Mouse (Mus musculus): ENCODE measurements around the gene Cacna1d. TPM values are rescaled to one million over a fixed set of nuclear protein-coding genes. Genes with fewer than 3 reads are reported as not detected.

Gene Cacna1d
- total and polyA plus RNA-seq, 2 experiments = 0.55 to 0.72 TPM

DNA sequence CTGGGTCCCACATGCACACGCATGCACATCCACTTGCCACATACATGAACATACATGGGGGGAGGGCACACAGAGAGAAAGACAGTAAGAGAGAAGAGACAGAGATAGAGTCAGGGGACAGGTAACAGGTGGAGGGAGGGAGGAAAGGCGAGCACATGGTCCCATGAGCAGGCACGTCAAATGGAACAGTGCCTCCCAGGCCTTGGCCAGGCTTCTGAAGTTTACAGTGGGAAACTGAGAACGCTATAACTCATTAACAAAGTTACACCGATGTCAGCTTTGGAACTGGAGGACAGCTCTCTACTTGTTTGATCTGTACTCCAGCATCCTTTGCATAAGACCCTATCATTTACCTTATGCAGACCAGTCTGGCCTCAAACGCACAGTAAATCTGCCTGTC is 16.8 kb downstream of the Cacna1d start:
- TF ChIP-seq CTCF (IDR thresholded peaks at IDR 0.05; ENCODE audit: low read depth, low read length) = no peak
- TF ChIP-seq POLR2A (IDR thresholded peaks at IDR 0.05; ENCODE audit: extremely low read depth, insufficient read depth, low read length) = no peak
- no peaks in the 10 kb centered on the region for H3K36me3 ChIP-seq (ENCODE audit: control insufficient read depth, insufficient read depth, low read length)
- no peaks in the 10 kb centered on the region for H3K79me2 ChIP-seq (ENCODE audit: control insufficient read depth, insufficient read depth, low read length)
- H3K27ac ChIP-seq (replicated peaks; ENCODE audit: insufficient read depth, low read depth, low read length) = no peak overlapping the region
- no peak overlapping the region for H3K4me3 ChIP-seq (ENCODE audit: insufficient read depth, low read depth, low read length)
- no peak for DNase-seq (ENCODE audit: extremely low read depth, low read depth, low spot score)
- H3K27me3 ChIP-seq (ENCODE audit: control insufficient read depth, insufficient read depth, low read length) = no peaks in the 10 kb centered on the region
- 73% methylated on average over 6 of the region's 6 CpGs for WGBS
- H3K4me1 ChIP-seq (ENCODE audit: control insufficient read depth, insufficient read depth, low read length) = no peaks in the 10 kb centered on the region
- no peak overlapping the region for H3K9ac ChIP-seq (ENCODE audit: low read depth, low read length)

DNA sequence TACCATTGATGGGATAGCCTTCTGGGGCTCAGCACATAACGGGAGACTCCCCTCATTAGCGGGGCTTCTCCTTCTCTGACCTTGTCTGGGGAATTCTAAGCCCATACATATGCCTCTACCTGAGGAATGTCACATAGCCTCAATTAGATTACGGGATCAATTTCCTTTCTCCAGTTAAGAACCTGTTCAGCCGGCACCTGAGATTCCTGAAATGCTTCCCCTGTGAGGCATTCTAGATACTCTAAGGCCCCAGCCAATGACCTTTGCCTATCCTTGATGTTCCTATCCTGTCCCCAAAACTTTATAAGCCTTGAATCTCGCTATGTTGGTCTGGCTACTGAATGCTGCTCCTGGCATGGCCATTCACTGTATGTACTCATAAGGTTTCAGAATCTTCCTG is 17.6 kb downstream of the Cacna1d start:
- Histone ChIP-seq H3K36me3 (ENCODE audit: control insufficient read depth, insufficient read depth, low read length) (no peaks in the 10 kb centered on the region), H3K79me2 (ENCODE audit: control insufficient read depth, insufficient read depth, low read length) (no peaks in the 10 kb centered on the region), H3K9ac (ENCODE audit: low read depth, low read length) (no peak overlapping the region), H3K4me1 (ENCODE audit: control insufficient read depth, insufficient read depth, low read length) (no peaks in the 10 kb centered on the region), H3K4me3 (ENCODE audit: insufficient read depth, low read depth, low read length) (no peak overlapping the region), H3K27ac (replicated peaks; ENCODE audit: insufficient read depth, low read depth, low read length) (no peak overlapping the region), H3K27me3 (ENCODE audit: control insufficient read depth, insufficient read depth, low read length) (no peaks in the 10 kb centered on the region)
- WGBS = 60% methylated on average over 5 of the region's 5 CpGs
- TF ChIP-seq POLR2A (IDR thresholded peaks at IDR 0.05; ENCODE audit: extremely low read depth, insufficient read depth, low read length) (no peak), CTCF (IDR thresholded peaks at IDR 0.05; ENCODE audit: low read depth, low read length) (no peak)
- no peak for DNase-seq (ENCODE audit: extremely low read depth, low read depth, low spot score)

- H3K27me3 ChIP-seq (ENCODE audit: control insufficient read depth, insufficient read depth, low read length) = no peaks in the 10 kb centered on the region
- no peak for TF ChIP-seq POLR2A (IDR thresholded peaks at IDR 0.05; ENCODE audit: extremely low read depth, insufficient read depth, low read length)
- TF ChIP-seq CTCF (IDR thresholded peaks at IDR 0.05; ENCODE audit: low read depth, low read length) = no peak
- no peaks in the 10 kb centered on the region for H3K4me1 ChIP-seq (ENCODE audit: control insufficient read depth, insufficient read depth, low read length)
- H3K27ac ChIP-seq (replicated peaks; ENCODE audit: insufficient read depth, low read depth, low read length) = no peak overlapping the region
- 81% methylated on average over 4 of the region's 4 CpGs for WGBS
- DNase-seq (ENCODE audit: extremely low read depth, low read depth, low spot score) = no peak
- no peaks in the 10 kb centered on the region for H3K79me2 ChIP-seq (ENCODE audit: control insufficient read depth, insufficient read depth, low read length)
- H3K4me3 ChIP-seq (ENCODE audit: insufficient read depth, low read depth, low read length) = no peak overlapping the region
- H3K9ac ChIP-seq (ENCODE audit: low read depth, low read length) = no peak overlapping the region
- H3K36me3 ChIP-seq (ENCODE audit: control insufficient read depth, insufficient read depth, low read length) = no peaks in the 10 kb centered on the region
Observed at GRCm38 (mm10) chr14:30463312-30463711, 27.9 kb downstream of the Cacna1d start.

DNA sequence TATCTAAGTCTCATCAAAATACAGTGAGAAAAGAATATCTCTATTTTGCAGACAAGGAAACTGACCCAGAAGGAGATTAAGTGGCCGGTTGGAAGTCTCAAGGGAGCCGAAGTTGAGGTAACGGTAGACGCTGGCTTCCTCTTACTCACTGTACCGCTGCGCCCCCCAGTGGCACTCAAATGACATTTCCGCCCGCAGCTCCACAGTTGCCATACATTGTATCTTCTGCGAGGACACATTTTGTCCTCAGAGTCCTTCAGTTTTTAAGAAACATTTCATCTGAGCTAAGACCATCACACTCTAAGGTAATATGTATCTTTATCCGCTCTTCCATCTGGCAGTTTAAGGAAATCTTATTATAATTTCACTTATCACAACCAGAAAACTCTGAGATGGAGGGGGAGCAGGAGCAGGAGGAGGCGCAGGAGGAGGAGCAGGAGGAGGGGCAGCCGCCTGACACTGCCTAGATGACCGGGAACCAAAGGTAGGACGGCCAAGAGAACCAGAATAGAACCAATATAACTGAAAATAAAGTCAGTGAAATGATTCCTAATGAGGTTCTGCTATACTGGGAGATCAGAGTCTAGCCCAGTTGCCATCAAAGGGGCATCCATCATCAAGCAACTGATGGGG is 31.2 kb downstream of the Cacna1d start:
- 4% methylated on average over 14 of the region's 14 CpGs for WGBS
- H3K27ac ChIP-seq (replicated peaks; ENCODE audit: insufficient read depth, low read depth, low read length) = no peak overlapping the region
- TF ChIP-seq CTCF (IDR thresholded peaks at IDR 0.05; ENCODE audit: low read depth, low read length) (peak; percentile 95), POLR2A (IDR thresholded peaks at IDR 0.05; ENCODE audit: extremely low read depth, insufficient read depth, low read length) (no peak)
- no peak overlapping the region for H3K9ac ChIP-seq (ENCODE audit: low read depth, low read length)
- H3K4me3 ChIP-seq (ENCODE audit: insufficient read depth, low read depth, low read length) = no peak overlapping the region
- peak; percentile 52 for DNase-seq (ENCODE audit: extremely low read depth, low read depth, low spot score)
- 0 out of 2 replicates have a peak, but pooled peaks cover 2% of the 10 kb centered on the region for H3K27me3 ChIP-seq (ENCODE audit: control insufficient read depth, insufficient read depth, low read length)
- H3K36me3 ChIP-seq (ENCODE audit: control insufficient read depth, insufficient read depth, low read length) = no peaks in the 10 kb centered on the region
- no peaks in the 10 kb centered on the region for H3K4me1 ChIP-seq (ENCODE audit: control insufficient read depth, insufficient read depth, low read length)
- no peaks in the 10 kb centered on the region for H3K79me2 ChIP-seq (ENCODE audit: control insufficient read depth, insufficient read depth, low read length)

- no peak for TF ChIP-seq POLR2A (IDR thresholded peaks at IDR 0.05; ENCODE audit: extremely low read depth, insufficient read depth, low read length)
- TF ChIP-seq CTCF (IDR thresholded peaks at IDR 0.05; ENCODE audit: low read depth, low read length) = no peak
- Histone ChIP-seq H3K79me2 (ENCODE audit: control insufficient read depth, insufficient read depth, low read length) (no peaks in the 10 kb centered on the region), H3K27me3 (ENCODE audit: control insufficient read depth, insufficient read depth, low read length) (0 out of 2 replicates have a peak, but pooled peaks cover 2% of the 10 kb centered on the region), H3K9ac (ENCODE audit: low read depth, low read length) (no peak overlapping the region), H3K4me1 (ENCODE audit: control insufficient read depth, insufficient read depth, low read length) (no peaks in the 10 kb centered on the region), H3K27ac (replicated peaks; ENCODE audit: insufficient read depth, low read depth, low read length) (no peak overlapping the region), H3K36me3 (ENCODE audit: control insufficient read depth, insufficient read depth, low read length) (no peaks in the 10 kb centered on the region), H3K4me3 (ENCODE audit: insufficient read depth, low read depth, low read length) (no peak overlapping the region)
- 91% methylated on average over 3 of the region's 3 CpGs for WGBS
- no peak for DNase-seq (ENCODE audit: extremely low read depth, low read depth, low spot score)
Observed at GRCm38 (mm10) chr14:30458820-30459219, 32.4 kb downstream of the Cacna1d start.

DNA sequence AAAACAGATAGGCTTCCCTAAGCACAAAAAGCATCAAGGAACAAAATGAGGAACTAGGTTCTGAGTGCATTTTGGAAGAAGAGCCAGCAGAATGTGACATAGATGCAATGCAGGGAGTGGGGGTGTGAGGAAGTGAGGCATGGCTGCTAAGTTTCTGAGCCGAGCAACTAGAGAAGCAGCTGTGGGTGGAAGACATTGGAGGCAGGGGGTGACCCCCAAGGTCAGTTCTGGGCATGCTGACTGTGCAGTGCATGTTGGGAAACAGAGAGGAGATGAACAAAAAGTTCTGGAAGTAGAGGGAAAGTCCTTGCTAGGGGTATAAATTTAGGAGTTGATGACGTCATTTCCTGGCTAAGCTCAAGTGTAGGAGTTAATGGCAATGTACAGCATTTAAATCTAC is 33.4 kb downstream of the Cacna1d start:
- no peak for TF ChIP-seq CTCF (IDR thresholded peaks at IDR 0.05; ENCODE audit: low read depth, low read length)
- no peak for TF ChIP-seq POLR2A (IDR thresholded peaks at IDR 0.05; ENCODE audit: extremely low read depth, insufficient read depth, low read length)
- peaks cover 2% of the 10 kb centered on the region; the same call in 1 of the 2 replicates for H3K4me1 ChIP-seq (ENCODE audit: control insufficient read depth, insufficient read depth, low read length)

More for the DNA sequence above, 33.4 kb downstream of the Cacna1d start:
- DNase-seq (ENCODE audit: extremely low read depth, low read depth, low spot score) = peak; percentile 10
- Histone ChIP-seq H3K9ac (ENCODE audit: low read depth, low read length) (no peak overlapping the region), H3K27me3 (ENCODE audit: control insufficient read depth, insufficient read depth, low read length) (0 out of 2 replicates have a peak, but pooled peaks cover 2% of the 10 kb centered on the region), H3K79me2 (ENCODE audit: control insufficient read depth, insufficient read depth, low read length) (no peaks in the 10 kb centered on the region), H3K27ac (replicated peaks; ENCODE audit: insufficient read depth, low read depth, low read length) (no peak overlapping the region), H3K36me3 (ENCODE audit: control insufficient read depth, insufficient read depth, low read length) (no peaks in the 10 kb centered on the region), H3K4me3 (ENCODE audit: insufficient read depth, low read depth, low read length) (no peak overlapping the region)
- WGBS = 33% methylated on average over 2 of the region's 2 CpGs

All from liver, adult 2 months (tissue).